Mouse (Mus musculus) forebrain, embryonic 16.5 days (tissue): ENCODE data around the gene Plekhg3. TPM values are rescaled to one million over a fixed set of nuclear protein-coding genes. Genes with fewer than 3 reads are reported as not detected.

Experiments
- ATAC-seq: fragments of 200-750 bp; cut with Nextera tagmentation; 2 replicates; pipeline ENCODE4 v1.8.0; 2017; ENCODE audit warnings: mild to moderate bottlenecking, moderate library complexity
- H3K27ac ChIP-seq: fragments of 300-500 bp; sonication (generic); 2 replicates; pipeline ENCODE4 v1.5.1; 2014; ENCODE audit warnings: low read length, control low read depth
- H3K27me3 ChIP-seq: fragments of 300-500 bp; sonication (generic); replicated peaks from 2 replicates; pipeline ENCODE4 v1.6.1; 2014; ENCODE audit warnings: low read length; ENCODE audit not compliant: control insufficient read depth, insufficient read depth
- H3K36me3 ChIP-seq: fragments of 300-500 bp; sonication (generic); 2 replicates; pipeline ENCODE4 v1.6.1; 2014; ENCODE audit not compliant: control insufficient read depth, insufficient read depth
- H3K4me1 ChIP-seq: fragments of 300-500 bp; sonication (generic); replicated peaks from 2 replicates; pipeline ENCODE4 v1.6.1; 2014; ENCODE audit warnings: low read length; ENCODE audit not compliant: control insufficient read depth, insufficient read depth
- H3K4me2 ChIP-seq: fragments of 300-500 bp; sonication (generic); 2 replicates; pipeline ENCODE4 v1.6.1; 2014; ENCODE audit warnings: mild to moderate bottlenecking, low read length, control low read depth
- H3K4me3 ChIP-seq: fragments of 300-500 bp; sonication (generic); replicated peaks from 2 replicates; pipeline ENCODE4 v1.5.1; 2014; ENCODE audit warnings: mild to moderate bottlenecking, low read length, control low read depth
- H3K9ac ChIP-seq: fragments of 300-500 bp; sonication (generic); replicated peaks from 2 replicates; pipeline ENCODE4 v1.6.1; 2014; ENCODE audit warnings: low read depth, low read length, control low read depth
- H3K9me3 ChIP-seq: fragments of 300-500 bp; sonication (generic); 2 replicates; pipeline ENCODE4 v1.6.1; 2016; ENCODE audit warnings: low read length; ENCODE audit not compliant: control insufficient read depth
- WGBS: fragments of 180-500 bp; shearing (Covaris S2); extraction: QIAGEN DNeasy Blood & Tissue Kit; methylation state at CpG from one replicate; pipeline ENCODE4 v1.1.7; 2014; 5-methylcytosine and 5-hydroxymethylcytosine counted together
- polyA plus RNA-seq: library from polyadenylated mRNA; unstranded; fragments of >200 nt; fragmentation: Nextera tagmentation; extraction: Ambion mirVana; gene quantifications from 2 replicates; pipeline ENCODE4 v1.2.1, GENCODE M21; 2015

The Plekhg3 gene
- polyA plus RNA-seq, 1 experiment from 2014 or later: 1.3 TPM

DNA sequence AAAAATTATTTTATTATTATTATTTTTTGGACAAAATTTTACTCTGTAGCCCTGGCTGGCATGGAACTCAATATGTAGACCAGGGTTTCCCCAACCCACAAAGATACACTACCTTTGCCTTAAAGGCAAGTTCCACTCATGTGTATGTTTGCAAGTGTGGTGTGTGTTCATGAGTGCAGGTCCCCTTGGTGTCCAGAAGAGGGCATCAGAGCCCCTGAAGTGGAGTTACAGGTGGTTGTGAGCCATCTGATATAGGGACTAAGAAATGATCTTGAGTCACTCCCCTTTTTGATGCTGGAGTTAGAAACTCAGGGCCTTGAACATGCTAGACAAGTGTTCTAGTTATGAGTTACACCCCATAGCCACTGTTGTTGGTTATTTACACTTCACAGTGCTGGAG, 54.3 kb downstream of the Plekhg3 start:
- no peaks in the 10 kb centered on the region for H3K9me3 ChIP-seq
- H3K27me3 ChIP-seq: no peaks in the 10 kb centered on the region
- no peak overlapping the region for H3K27ac ChIP-seq
- no peak overlapping the region for H3K4me2 ChIP-seq
- H3K9ac ChIP-seq: no peak overlapping the region
- no peaks in the 10 kb centered on the region for H3K36me3 ChIP-seq
- H3K4me3 ChIP-seq: no peak overlapping the region
- H3K4me1 ChIP-seq: peaks cover 8% of the 10 kb centered on the region
- no peak for ATAC-seq

DNA sequence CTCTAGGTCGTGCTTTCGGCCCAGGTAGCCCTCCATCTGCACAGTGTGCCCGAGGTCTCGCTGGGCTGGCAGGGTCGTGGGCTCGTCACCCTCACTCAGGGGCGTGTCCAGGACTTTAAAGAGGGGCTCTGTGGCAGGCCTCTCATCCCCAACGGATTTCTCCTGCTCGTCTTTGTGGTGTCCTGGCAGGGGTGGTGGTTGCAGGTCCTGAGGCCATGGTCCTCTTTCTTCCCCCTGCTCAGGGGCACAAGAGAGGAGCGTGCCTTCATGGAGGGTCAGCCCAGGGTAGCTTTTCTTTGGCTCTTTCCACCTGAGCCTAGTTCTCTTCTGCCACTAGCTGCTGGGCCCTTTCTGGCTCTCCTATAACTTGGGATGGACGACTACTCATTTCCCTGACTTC, 56.7 kb downstream of the Plekhg3 start:
- WGBS: 65% methylated on average over 11 of the region's 11 CpGs
- H3K36me3 ChIP-seq: no peaks in the 10 kb centered on the region
- no peaks in the 10 kb centered on the region for H3K9me3 ChIP-seq
- H3K4me2 ChIP-seq: no peak overlapping the region
- ATAC-seq: no peak
- H3K27ac ChIP-seq: no peak overlapping the region
- H3K4me1 ChIP-seq: peaks cover 8% of the 10 kb centered on the region
- H3K27me3 ChIP-seq: no peaks in the 10 kb centered on the region
- H3K4me3 ChIP-seq: no peak overlapping the region
- no peak overlapping the region for H3K9ac ChIP-seq

- no peaks in the 10 kb centered on the region for H3K27me3 ChIP-seq
- peaks cover 7% of the 10 kb centered on the region; the same call in 1 of the 2 replicates for H3K4me1 ChIP-seq
- WGBS: 74% methylated on average over 6 of the region's 6 CpGs
- no peak overlapping the region for H3K4me3 ChIP-seq
- no peak overlapping the region for H3K4me2 ChIP-seq
- no peak for ATAC-seq
- H3K36me3 ChIP-seq: no peaks in the 10 kb centered on the region
- no peak overlapping the region for H3K27ac ChIP-seq
- no peak overlapping the region for H3K9ac ChIP-seq
- no peaks in the 10 kb centered on the region for H3K9me3 ChIP-seq
These were observed 58.8 kb downstream of the Plekhg3 start for GRCm38 (mm10) chr12:76589531-76589930.

DNA sequence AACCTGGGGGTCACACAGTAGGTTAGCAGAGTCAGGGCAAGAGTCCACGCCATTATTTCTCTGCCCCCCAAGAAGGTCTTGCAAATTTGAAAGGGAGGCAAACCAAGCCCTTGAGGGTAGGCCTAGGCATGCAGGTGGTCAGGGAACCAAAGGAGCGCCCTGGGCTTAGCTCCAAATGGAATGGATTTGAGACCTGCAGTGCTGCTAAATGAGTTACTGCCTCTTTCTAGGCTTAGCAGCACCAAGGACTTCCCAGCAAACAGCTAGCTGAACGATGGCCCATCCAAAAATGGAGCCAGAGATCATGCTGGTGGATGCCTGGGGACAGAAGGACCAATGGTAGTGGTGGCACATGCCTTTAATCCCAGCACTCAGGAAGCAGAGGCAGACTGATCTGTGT, 60.3 kb downstream of the Plekhg3 start:
- no peak for ATAC-seq
- Histone ChIP-seq H3K4me3 (no peak overlapping the region), H3K4me1 (peaks cover 7% of the 10 kb centered on the region; the same call in 1 of the 2 replicates), H3K27me3 (no peaks in the 10 kb centered on the region), H3K9ac (no peak overlapping the region), H3K27ac (no peak overlapping the region), H3K9me3 (no peaks in the 10 kb centered on the region), H3K36me3 (no peaks in the 10 kb centered on the region), H3K4me2 (no peak overlapping the region)
- 74% methylated on average over 3 of the region's 3 CpGs for WGBS

DNA sequence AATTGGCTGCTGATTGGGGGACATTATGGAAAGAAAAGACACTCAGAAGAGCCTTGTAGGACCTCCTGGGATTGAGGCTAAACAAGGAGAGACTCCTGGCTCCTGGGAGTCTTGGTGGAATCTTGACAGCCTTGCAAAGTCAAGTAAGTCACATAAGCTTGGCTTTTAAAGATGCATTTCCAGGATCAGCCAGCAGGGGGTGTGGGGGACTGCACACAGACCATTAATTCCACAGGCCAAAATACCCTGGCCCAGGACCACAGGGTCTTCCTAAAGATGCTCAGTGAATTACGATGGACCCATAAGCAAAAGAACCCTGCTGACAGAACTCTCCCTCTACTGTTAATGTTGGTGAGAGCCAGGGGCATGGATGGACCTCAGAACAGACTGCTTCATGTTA, 61.5 kb downstream of the Plekhg3 start:
- no peak overlapping the region for H3K4me2 ChIP-seq
- H3K9ac ChIP-seq: no peak overlapping the region
- ATAC-seq: no peak
- H3K9me3 ChIP-seq: no peaks in the 10 kb centered on the region
- H3K4me1 ChIP-seq: peaks cover 7% of the 10 kb centered on the region; the same call in 1 of the 2 replicates
- no peak overlapping the region for H3K27ac ChIP-seq
- H3K27me3 ChIP-seq: no peaks in the 10 kb centered on the region
- H3K36me3 ChIP-seq: no peaks in the 10 kb centered on the region
- no peak overlapping the region for H3K4me3 ChIP-seq
- WGBS: 52% methylated on average over 1 of the region's 1 CpGs

- Histone ChIP-seq H3K9me3 (no peaks in the 10 kb centered on the region), H3K9ac (no peak overlapping the region), H3K4me3 (no peak overlapping the region), H3K4me2 (no peak overlapping the region), H3K36me3 (no peaks in the 10 kb centered on the region), H3K4me1 (peaks cover 7% of the 10 kb centered on the region; the same call in 1 of the 2 replicates), H3K27me3 (no peaks in the 10 kb centered on the region), H3K27ac (no peak overlapping the region)
- no peak for ATAC-seq
- WGBS: 81% methylated on average over 6 of the region's 6 CpGs
These were observed 62.6 kb downstream of the Plekhg3 start for GRCm38 (mm10) chr12:76593254-76593653.

- no peaks in the 10 kb centered on the region for H3K27me3 ChIP-seq
- WGBS: 4% methylated on average over 7 of the region's 7 CpGs
- peaks cover 7% of the 10 kb centered on the region; the same call in 1 of the 2 replicates for H3K4me1 ChIP-seq
- H3K36me3 ChIP-seq: no peaks in the 10 kb centered on the region
- H3K9me3 ChIP-seq: no peaks in the 10 kb centered on the region
- no peak overlapping the region for H3K27ac ChIP-seq
- H3K4me2 ChIP-seq: no peak overlapping the region
- peak; percentile 59 for ATAC-seq
- no peak overlapping the region for H3K4me3 ChIP-seq
- H3K9ac ChIP-seq: no peak overlapping the region
These were observed 63.2 kb downstream of the Plekhg3 start for GRCm38 (mm10) chr12:76593839-76594322.

DNA sequence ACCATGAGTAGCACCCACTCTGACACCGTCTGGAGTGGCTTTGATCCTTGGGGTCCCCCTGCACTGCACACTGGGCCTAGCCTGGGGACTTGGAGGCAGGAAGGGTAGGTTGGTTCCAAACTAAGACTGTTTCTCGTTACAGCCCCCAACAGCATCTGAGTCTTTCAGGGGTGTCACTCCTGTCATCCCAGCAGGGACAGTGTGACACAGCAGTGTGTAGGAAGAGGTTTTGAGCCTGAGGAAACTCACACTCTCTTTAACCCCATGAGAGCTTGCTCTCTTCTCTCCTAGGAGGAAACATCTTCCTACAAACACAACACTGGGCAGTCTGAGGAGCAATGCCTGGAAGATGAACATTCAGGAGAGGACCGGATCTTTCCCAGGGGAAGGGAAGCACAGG, 63.9 kb downstream of the Plekhg3 start:
- 67% methylated on average over 3 of the region's 3 CpGs for WGBS
- Histone ChIP-seq H3K4me2 (no peak overlapping the region), H3K9me3 (no peaks in the 10 kb centered on the region), H3K4me1 (peaks cover 7% of the 10 kb centered on the region; the same call in 1 of the 2 replicates), H3K4me3 (no peak overlapping the region), H3K27me3 (no peaks in the 10 kb centered on the region), H3K36me3 (no peaks in the 10 kb centered on the region), H3K27ac (no peak overlapping the region), H3K9ac (no peak overlapping the region)
- peak; percentile 10; the same call in 1 of the 2 replicates for ATAC-seq

- Histone ChIP-seq H3K9me3 (no peaks in the 10 kb centered on the region), H3K9ac (no peak overlapping the region), H3K36me3 (no peaks in the 10 kb centered on the region), H3K4me2 (no peak overlapping the region), H3K4me1 (peaks cover 7% of the 10 kb centered on the region; the same call in 1 of the 2 replicates), H3K27me3 (no peaks in the 10 kb centered on the region), H3K27ac (no peak overlapping the region), H3K4me3 (no peak overlapping the region)
- WGBS: 76% methylated on average over 2 of the region's 2 CpGs
- no peak for ATAC-seq
These were observed 65.1 kb downstream of the Plekhg3 start for GRCm38 (mm10) chr12:76595830-76596229.
